Mouse (Mus musculus): ENCODE measurements around the gene Ppp1r26. TPM values are rescaled to one million over a fixed set of nuclear protein-coding genes. Genes with fewer than 3 reads are reported as not detected.

Gene Ppp1r26
- polyA plus RNA-seq, 1 experiment from 2014 or later, result 2.3 TPM

- WGBS, result 83% methylated on average over 10 of the region's 10 CpGs
These were observed 56.4 kb downstream of the Ppp1r26 start for GRCm38 (mm10) chr2:28502987-28503386.

GRCm38 (mm10) chr2:28504676-28505075, 58.1 kb downstream of the Ppp1r26 start:
- H3K4me3 ChIP-seq (ENCODE audit: low read length), result no peak overlapping the region
- H3K27ac ChIP-seq (ENCODE audit: low read length), result no peak overlapping the region
- 90% methylated on average over 13 of the region's 13 CpGs for WGBS
- H3K9ac ChIP-seq (ENCODE audit: low read depth, low read length), result no peak overlapping the region
- no peak for ATAC-seq
- H3K36me3 ChIP-seq (ENCODE audit: control insufficient read depth, insufficient read depth, low read length), result no peaks in the 10 kb centered on the region
- H3K4me2 ChIP-seq (ENCODE audit: low read depth, low read length), result no peak overlapping the region
- H3K27me3 ChIP-seq (replicated peaks; ENCODE audit: control insufficient read depth, insufficient read depth, low read length), result no peaks in the 10 kb centered on the region
- no peaks in the 10 kb centered on the region for H3K4me1 ChIP-seq (ENCODE audit: control insufficient read depth, insufficient read depth, low read length)
- no peaks in the 10 kb centered on the region for H3K9me3 ChIP-seq (ENCODE audit: control insufficient read depth, low read length)

More at GRCm38 (mm10) chr2:28502987-28503386, 56.4 kb downstream of the Ppp1r26 start:
- Histone ChIP-seq H3K4me2 (ENCODE audit: low read depth, low read length) (no peak overlapping the region), H3K4me3 (ENCODE audit: low read length) (no peak overlapping the region), H3K27me3 (replicated peaks; ENCODE audit: control insufficient read depth, insufficient read depth, low read length) (no peaks in the 10 kb centered on the region), H3K9me3 (ENCODE audit: control insufficient read depth, low read length) (no peaks in the 10 kb centered on the region), H3K36me3 (ENCODE audit: control insufficient read depth, insufficient read depth, low read length) (no peaks in the 10 kb centered on the region), H3K9ac (ENCODE audit: low read depth, low read length) (no peak overlapping the region), H3K27ac (ENCODE audit: low read length) (no peak overlapping the region), H3K4me1 (ENCODE audit: control insufficient read depth, insufficient read depth, low read length) (no peaks in the 10 kb centered on the region)
- ATAC-seq, result no peak

Other genes with a start within 250 kb of the Ppp1r26 start
- gene 1700007K13Rik, start 19.5 kb downstream of the Ppp1r26 start, polyA plus RNA-seq (2015; fragmentation: Nextera tagmentation; extraction: Ambion mirVana), result 0.23 TPM in 1 of 2 replicates, not detected in the other
- 61.1 and 66.9 TPM in 2 replicates for gene Mrps2, start 21.3 kb downstream of the Ppp1r26 start, polyA plus RNA-seq (2015; fragmentation: Nextera tagmentation; extraction: Ambion mirVana)
- 4.4 and 4.6 TPM in 2 replicates for gene Gbgt1, start 50.1 kb downstream of the Ppp1r26 start, polyA plus RNA-seq (2015; fragmentation: Nextera tagmentation; extraction: Ambion mirVana)
- 7.4 and 10.3 TPM in 2 replicates for gene Gm10134, start 59.3 kb downstream of the Ppp1r26 start, polyA plus RNA-seq (2015; fragmentation: Nextera tagmentation; extraction: Ambion mirVana)
- 19.1 and 21.5 TPM in 2 replicates for gene Ralgds, start 66.3 kb downstream of the Ppp1r26 start, polyA plus RNA-seq (2015; fragmentation: Nextera tagmentation; extraction: Ambion mirVana)
- gene Cel, start 116.6 kb downstream of the Ppp1r26 start, polyA plus RNA-seq (2015; fragmentation: Nextera tagmentation; extraction: Ambion mirVana), result 383 and 542 TPM in 2 replicates
- gene Gtf3c5, start 137.0 kb downstream of the Ppp1r26 start, polyA plus RNA-seq (2015; fragmentation: Nextera tagmentation; extraction: Ambion mirVana), result 27.5 and 32.2 TPM in 2 replicates
- 1.1 and 2.5 TPM in 2 replicates for gene Gfi1b, start 175.2 kb downstream of the Ppp1r26 start, polyA plus RNA-seq (2015; fragmentation: Nextera tagmentation; extraction: Ambion mirVana)
- gene Tsc1, start 194.4 kb downstream of the Ppp1r26 start, polyA plus RNA-seq (2015; fragmentation: Nextera tagmentation; extraction: Ambion mirVana), result 12.6 and 13.8 TPM in 2 replicates

Measured in intestine, embryonic 16.5 days (tissue).